Mouse (Mus musculus) E14TG2a.4 (cell line): ENCODE measurements around the gene Capns2.

ENCODE experiments used
- H3K27me3 ChIP-seq: 2 replicates; pipeline ENCODE4 v1.6.1; 2014; ENCODE audit warnings: low read length, control low read depth; ENCODE audit not compliant: insufficient read depth
- H3K36me3 ChIP-seq: 2 replicates; pipeline ENCODE4 v1.6.1; 2014; ENCODE audit warnings: low read length, control low read depth; ENCODE audit not compliant: insufficient read depth
- H3K4me1 ChIP-seq: replicated peaks from 2 replicates; pipeline ENCODE4 v1.6.1; 2014; ENCODE audit warnings: low read depth, low read length, control low read depth
- H3K4me3 ChIP-seq: replicated peaks from 2 replicates; pipeline ENCODE4 v1.5.1; 2014; ENCODE audit warnings: mild to moderate bottlenecking, low read length
- H3K9me3 ChIP-seq: 2 replicates; pipeline ENCODE4 v1.6.1; 2014; ENCODE audit warnings: low read length, control low read depth
- CTCF ChIP-seq: conservative IDR thresholded peaks from 2 replicates; pipeline ENCODE4 v1.5.1; 2014; ENCODE audit warnings: low read length
- NANOG ChIP-seq: IDR thresholded peaks from 2 replicates; pipeline ENCODE4 v1.6.1; 2014; ENCODE audit warnings: borderline replicate concordance, low read length, mixed read lengths
- POU5F1 ChIP-seq: IDR thresholded peaks from 2 replicates; pipeline ENCODE4 v1.6.1; 2014; ENCODE audit warnings: low read length, borderline replicate concordance

Gene Capns2

DNA sequence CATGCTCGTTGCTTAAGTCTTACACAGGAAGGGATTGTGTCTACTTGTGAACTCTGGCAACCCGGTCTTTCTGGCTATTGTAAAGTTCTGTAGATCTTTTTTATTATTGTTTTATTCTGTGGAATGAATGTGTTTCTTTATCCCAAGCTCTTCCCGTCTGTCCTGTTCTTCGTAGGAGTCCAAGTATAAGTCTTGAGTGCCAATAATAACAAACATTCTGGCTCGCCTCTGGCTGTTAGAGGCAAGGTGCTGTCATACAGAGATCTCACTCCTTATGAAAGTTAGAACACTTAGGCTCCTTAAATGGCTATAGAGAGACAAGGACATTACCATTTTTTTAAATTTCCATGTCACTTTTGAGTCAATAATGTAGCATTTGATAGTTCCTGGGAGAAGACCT is 4.6 kb upstream of the Capns2 start:
- Histone ChIP-seq H3K27me3 (no peaks in the 10 kb centered on the region), H3K9me3 (no peaks in the 10 kb centered on the region), H3K36me3 (no peaks in the 10 kb centered on the region), H3K4me1 (no peaks in the 10 kb centered on the region), H3K4me3 (no peak overlapping the region)
- TF ChIP-seq POU5F1 (no peak), NANOG (no peak), CTCF (no peak)

- no peaks in the 10 kb centered on the region for H3K36me3 ChIP-seq
- no peaks in the 10 kb centered on the region for H3K9me3 ChIP-seq
- TF ChIP-seq CTCF (no peak), POU5F1 (no peak), NANOG (no peak)
- no peak overlapping the region for H3K4me3 ChIP-seq
- no peaks in the 10 kb centered on the region for H3K27me3 ChIP-seq
- no peaks in the 10 kb centered on the region for H3K4me1 ChIP-seq
Measured at GRCm38 (mm10) chr8:92897794-92898193, 3.4 kb upstream of the Capns2 start.

- no peaks in the 10 kb centered on the region for H3K27me3 ChIP-seq
- TF ChIP-seq POU5F1 (no peak), CTCF (no peak), NANOG (no peak)
- H3K36me3 ChIP-seq, result no peaks in the 10 kb centered on the region
- H3K4me1 ChIP-seq, result no peaks in the 10 kb centered on the region
- H3K4me3 ChIP-seq, result no peak overlapping the region
- no peaks in the 10 kb centered on the region for H3K9me3 ChIP-seq
Measured at GRCm38 (mm10) chr8:92899590-92899989, 1.6 kb upstream of the Capns2 start.

DNA sequence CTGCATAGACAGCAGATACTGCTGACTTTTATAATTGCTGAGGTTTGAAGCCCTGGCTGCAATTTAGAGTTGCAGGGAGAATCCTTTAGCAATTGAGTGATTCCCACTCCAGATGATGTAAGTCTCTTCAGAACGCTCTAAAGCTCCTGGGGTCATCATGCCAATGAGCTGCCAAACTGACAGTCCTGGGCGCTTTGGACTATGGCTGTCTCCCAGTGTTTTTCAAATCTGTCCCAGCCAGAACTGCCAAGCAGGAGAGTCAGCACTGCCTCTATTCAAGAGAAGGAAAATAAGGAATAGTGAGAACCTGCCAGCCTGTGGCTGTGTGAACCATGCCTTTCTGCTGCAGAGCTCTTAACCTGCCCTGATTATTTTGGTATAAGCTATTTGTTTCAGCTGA is 1.8 kb downstream of the Capns2 start:
- Histone ChIP-seq H3K4me3 (no peak overlapping the region), H3K27me3 (no peaks in the 10 kb centered on the region), H3K36me3 (no peaks in the 10 kb centered on the region), H3K4me1 (no peaks in the 10 kb centered on the region), H3K9me3 (no peaks in the 10 kb centered on the region)
- TF ChIP-seq CTCF (no peak), NANOG (no peak), POU5F1 (no peak)

- no peak for TF ChIP-seq CTCF
- H3K36me3 ChIP-seq, result no peaks in the 10 kb centered on the region
- H3K4me1 ChIP-seq, result no peaks in the 10 kb centered on the region
- no peak overlapping the region for H3K4me3 ChIP-seq
- no peaks in the 10 kb centered on the region for H3K9me3 ChIP-seq
- H3K27me3 ChIP-seq, result no peaks in the 10 kb centered on the region
Measured at GRCm38 (mm10) chr8:92903488-92904135, 2.4 kb downstream of the Capns2 start.

- H3K4me3 ChIP-seq, result no peak overlapping the region
- no peaks in the 10 kb centered on the region for H3K4me1 ChIP-seq
- no peaks in the 10 kb centered on the region for H3K36me3 ChIP-seq
- TF ChIP-seq CTCF, result no peak
- no peak for TF ChIP-seq NANOG
- no peak for TF ChIP-seq POU5F1
- no peaks in the 10 kb centered on the region for H3K9me3 ChIP-seq
- H3K27me3 ChIP-seq, result no peaks in the 10 kb centered on the region
Measured at GRCm38 (mm10) chr8:92906553-92906952, 5.3 kb downstream of the Capns2 start.

GRCm38 (mm10) chr8:92908448-92908847 is 7.2 kb downstream of the Capns2 start:
- H3K9me3 ChIP-seq, result no peaks in the 10 kb centered on the region
- TF ChIP-seq POU5F1 (no peak), CTCF (no peak), NANOG (no peak)

DNA sequence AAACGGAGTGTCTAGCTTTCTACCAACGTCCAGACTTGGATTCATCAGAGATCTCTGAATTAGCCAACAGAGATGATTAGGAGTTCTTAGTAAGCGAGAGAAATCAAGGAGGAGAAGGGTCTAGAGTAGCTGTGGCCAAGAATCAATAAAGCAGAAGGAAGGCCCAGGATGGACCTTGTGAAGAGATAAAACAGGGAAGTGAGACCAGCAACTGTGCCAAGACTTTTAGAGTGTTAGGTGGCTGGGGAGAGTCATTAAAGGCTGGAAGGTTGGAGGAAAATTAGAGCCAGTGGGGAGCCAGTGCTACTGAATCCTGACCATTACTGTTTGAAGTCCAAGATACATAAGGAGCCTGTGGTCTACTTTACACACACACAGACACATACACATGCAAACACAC is 10.3 kb downstream of the Capns2 start:
- Histone ChIP-seq H3K9me3 (no peaks in the 10 kb centered on the region), H3K4me3 (no peak overlapping the region), H3K4me1 (no peaks in the 10 kb centered on the region), H3K36me3 (no peaks in the 10 kb centered on the region), H3K27me3 (no peaks in the 10 kb centered on the region)
- no peak for TF ChIP-seq NANOG
- TF ChIP-seq POU5F1, result no peak

More at GRCm38 (mm10) chr8:92908448-92908847, 7.2 kb downstream of the Capns2 start:
- Histone ChIP-seq H3K36me3 (no peaks in the 10 kb centered on the region), H3K4me3 (no peak overlapping the region), H3K27me3 (no peaks in the 10 kb centered on the region), H3K4me1 (no peaks in the 10 kb centered on the region)

GRCm38 (mm10) chr8:92913396-92913795 is 12.2 kb downstream of the Capns2 start:
- TF ChIP-seq POU5F1 (no peak), CTCF (no peak), NANOG (no peak)
- Histone ChIP-seq H3K9me3 (no peaks in the 10 kb centered on the region), H3K4me1 (no peaks in the 10 kb centered on the region), H3K27me3 (no peaks in the 10 kb centered on the region), H3K36me3 (no peaks in the 10 kb centered on the region), H3K4me3 (no peak overlapping the region)
